Mouse (Mus musculus) spleen, embryonic (tissue): ENCODE measurements around the gene Cltc.
"Not testable (repeated sequence)": the region's sequence is repeated elsewhere in the genome, so short reads cannot be mapped to it uniquely, and the experiment has no call there.

Experiments
- CTCF ChIA-PET: fragments of 350-600 bp; sonication (Branson Sonifier 250); formaldehyde crosslinking; loops from one replicate; lab custom pipeline; 2022; lab: Charles Lee

The Cltc gene

GRCm38 (mm10) chr11:86757480-86758371, at the start of gene Cltc:
Gene Cltc, minus strand, starts transcription at chr11:86757565.
- CTCF ChIA-PET: interaction anchor here (0.6 to 1.0 kb wide), 2 partner anchors 11 to 17 kb away, joined by 3 to 10 read pairs; no protein-coding TSS in a partner anchor

- CTCF ChIA-PET: no interaction called here
Measured at GRCm38 (mm10) chr11:86807001-86807477, 49.7 kb upstream of the Cltc start.

- CTCF ChIA-PET: no interaction called here
Measured at GRCm38 (mm10) chr11:86794161-86794560, 36.8 kb upstream of the Cltc start.

DNA sequence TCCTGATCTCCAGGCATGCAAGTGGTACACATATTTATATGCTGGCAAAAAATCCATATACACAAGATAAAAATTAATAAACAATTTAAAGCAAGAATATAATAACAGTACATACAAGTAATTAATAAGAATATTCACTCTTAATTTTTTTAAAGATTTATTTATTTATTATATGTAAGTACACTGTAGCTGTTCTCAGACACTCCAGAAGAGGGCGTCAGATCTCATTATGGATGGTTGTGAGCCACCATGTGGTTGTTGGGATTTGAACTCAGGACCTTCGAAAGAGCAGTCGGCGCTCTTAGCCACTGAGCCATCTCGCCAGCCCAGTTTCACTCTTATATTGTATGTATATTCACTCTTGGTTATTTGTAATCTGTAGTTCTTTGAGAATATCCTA, 30.1 kb upstream of the Cltc start:
- CTCF ChIA-PET: not testable (repeated sequence)

- CTCF ChIA-PET: no interaction called here
Measured at GRCm38 (mm10) chr11:86785767-86786166, 28.4 kb upstream of the Cltc start.

DNA sequence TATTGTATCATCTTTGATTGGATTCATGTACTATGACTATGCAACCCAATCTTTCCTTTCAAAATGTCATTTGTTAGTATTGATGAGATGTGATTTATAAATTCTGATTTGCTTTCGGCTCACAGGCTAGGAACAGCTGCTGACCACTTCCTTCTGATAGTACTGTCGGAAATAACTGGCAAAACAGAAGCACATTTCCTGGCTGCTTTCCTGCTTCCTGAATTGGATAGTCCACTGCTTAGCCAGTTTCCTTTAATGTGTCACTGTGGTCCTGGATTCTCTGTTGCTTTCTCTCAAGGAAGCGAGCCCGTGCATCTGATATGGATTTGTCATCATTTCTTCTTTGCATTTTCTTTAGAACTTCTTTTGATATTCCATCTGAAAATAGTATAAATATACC, 12.5 kb upstream of the Cltc start:
- CTCF ChIA-PET: no interaction called here

DNA sequence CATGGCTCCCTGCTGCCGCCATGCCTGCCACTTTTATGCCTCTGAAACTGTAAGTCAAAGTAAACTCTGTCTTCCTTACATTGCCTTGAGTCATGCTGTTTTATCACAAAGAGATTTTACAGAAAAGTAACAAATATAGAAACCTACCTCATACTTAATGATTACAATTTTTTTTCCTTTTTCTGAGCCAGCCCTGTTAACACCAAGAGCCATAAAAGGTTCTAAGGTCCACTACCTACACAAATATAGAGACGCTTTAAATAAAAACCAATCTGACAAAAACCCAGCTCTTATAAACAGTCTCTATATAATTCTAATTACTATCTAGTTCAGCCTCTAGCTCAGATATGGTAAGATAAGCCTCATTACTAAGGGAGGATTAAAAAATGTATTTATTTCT, 7.1 kb upstream of the Cltc start:
- CTCF ChIA-PET: no interaction called here

GRCm38 (mm10) chr11:86763127-86763526, 5.8 kb upstream of the Cltc start:
- CTCF ChIA-PET: not testable (repeated sequence)

DNA sequence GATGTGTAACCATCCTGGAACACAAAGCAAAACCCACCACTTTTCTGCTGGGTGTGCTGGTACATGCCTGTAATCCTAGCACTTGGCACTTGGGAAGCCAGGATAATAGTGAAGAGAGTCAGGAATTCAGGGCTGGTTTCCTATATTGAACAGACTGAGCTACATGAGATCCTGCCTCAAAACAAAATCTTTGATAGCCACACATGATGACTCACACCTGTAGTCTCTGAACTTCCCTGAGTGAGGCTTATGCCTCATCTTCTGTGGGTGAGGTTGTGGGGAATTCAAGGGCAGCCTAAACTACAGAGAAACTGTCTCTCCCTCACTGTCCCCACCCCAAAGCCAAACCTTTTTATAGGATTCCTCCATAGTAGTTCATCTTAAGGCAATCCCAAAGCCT, 3.0 kb upstream of the Cltc start:
- CTCF ChIA-PET: no interaction called here

DNA sequence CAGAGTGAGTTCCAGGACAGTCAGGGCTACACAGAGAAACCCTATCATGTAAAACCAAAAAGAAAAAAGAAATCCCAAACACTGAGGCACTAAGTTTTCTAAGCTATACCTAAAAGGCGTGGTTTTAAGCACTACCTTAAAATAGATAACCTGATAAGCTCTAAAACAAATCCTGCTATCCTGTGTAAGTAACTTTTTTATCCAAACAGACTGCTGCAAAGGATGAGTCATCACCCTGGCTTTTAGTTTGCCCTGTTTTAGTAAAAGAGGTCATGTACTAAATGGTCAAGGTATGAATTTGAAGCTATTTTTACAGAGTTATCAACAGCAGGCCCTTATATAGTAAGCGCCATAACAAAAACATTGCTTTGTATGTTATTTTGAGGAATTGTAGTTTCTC, 2.5 kb upstream of the Cltc start:
- CTCF ChIA-PET: interaction anchor here (0.6 to 0.7 kb wide), 2 partner anchors 16 to 40 kb away, joined by 9 to 15 read pairs; no protein-coding TSS in a partner anchor

- CTCF ChIA-PET: interaction anchor here (0.6 to 0.7 kb wide), 2 partner anchors 15 to 39 kb away, joined by 9 to 15 read pairs; no protein-coding TSS in a partner anchor
Measured at GRCm38 (mm10) chr11:86759226-86759625, 1.9 kb upstream of the Cltc start.

DNA sequence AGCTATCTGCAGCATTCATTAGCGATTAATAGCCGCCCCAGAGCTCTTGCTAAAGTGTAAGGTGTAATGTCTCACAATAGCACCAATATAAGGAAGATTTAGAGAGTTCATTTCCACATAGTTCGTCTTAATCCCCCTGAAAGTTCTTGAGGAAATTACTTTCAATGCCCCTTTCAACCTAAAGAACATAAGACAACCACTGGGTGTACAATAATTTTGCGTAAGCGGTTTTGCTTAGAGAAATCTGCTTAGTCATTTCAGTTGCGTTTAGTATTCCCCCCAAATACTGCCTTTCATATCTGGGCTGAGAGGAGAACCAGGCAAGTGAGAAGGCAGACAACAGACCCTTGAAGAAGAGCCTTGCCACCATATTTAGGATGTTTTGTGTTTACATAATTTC, 1.2 kb upstream of the Cltc start:
- CTCF ChIA-PET: no interaction called here

DNA sequence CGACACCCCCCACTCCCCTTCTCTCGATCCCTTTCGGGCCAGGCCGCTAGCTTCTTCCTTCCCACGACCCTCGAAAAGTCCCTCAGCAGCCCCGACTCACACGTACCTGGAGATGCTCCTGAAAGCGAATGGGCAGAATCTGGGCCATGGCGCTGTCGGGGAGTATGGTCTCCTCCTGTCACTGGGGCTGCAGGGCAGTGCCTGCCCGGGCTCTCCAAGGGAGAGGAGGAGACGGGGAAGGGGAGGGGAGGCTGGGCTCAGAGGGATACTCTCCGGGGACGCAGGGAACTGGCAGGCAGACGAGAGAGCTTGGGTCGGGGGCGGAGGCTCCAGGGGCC, 254 bp downstream of the Cltc start:
- CTCF ChIA-PET: interaction anchor here (0.6 to 1.0 kb wide), 3 partner anchors 11 to 16 kb away, joined by 3 to 10 read pairs (median 3); no protein-coding TSS in a partner anchor

DNA sequence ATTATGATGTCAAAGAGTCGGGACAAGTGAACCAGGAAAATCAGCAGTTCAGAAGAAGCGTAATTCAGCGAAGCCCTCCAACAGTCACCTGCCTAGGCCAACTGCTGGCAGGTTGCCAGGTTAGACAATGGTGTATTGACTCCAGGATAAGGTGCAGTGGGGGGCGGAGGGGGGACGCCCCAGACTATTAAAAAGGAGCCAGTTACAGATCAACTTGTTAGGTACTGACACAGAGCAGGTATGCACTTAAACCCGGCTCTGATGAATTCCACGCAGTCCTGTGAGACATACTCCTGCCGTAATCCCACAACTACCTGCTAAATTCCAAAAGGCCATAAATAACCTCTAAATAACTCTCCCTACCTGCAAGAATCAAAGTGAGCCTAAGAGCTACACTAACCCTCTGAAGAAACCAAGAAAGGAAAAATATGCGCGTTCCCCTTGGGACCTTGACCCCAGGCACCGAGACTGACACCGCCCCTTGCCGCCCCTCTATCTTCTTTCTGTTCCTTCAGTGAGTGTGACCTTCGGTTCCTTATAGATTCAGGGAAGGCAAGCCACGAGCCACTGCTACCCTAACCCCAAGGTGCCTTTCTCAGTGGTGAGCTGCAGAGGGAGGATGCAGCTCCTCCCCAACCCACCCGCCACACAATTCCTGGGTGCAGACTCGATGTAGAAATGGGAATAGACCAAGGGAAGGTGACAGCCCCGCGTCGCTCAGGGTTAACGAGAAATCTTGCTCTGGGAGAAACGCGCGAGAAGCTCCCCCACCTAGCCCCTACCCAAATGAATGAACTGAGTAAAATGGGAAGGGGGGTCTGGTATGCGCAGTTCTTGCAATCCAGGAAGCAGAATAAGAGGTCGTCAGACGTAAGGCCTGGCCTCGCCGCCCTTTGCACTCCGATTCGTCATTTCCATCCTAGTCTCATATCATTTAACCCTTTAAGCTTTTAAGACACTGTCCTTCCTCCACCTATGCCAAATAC, 916 bp downstream of the Cltc start:
- CTCF ChIA-PET: interaction anchor here (1.0 kb wide), 2 partner anchors 10 to 12 kb away, joined by 3 read pairs; no protein-coding TSS in a partner anchor

- CTCF ChIA-PET: no interaction called here
Measured at GRCm38 (mm10) chr11:86752404-86752803, 5.0 kb downstream of the Cltc start.

GRCm38 (mm10) chr11:86751010-86751409, 6.4 kb downstream of the Cltc start:
- CTCF ChIA-PET: interaction anchor here (0.5 kb wide), 1 partner anchor 10 kb away, joined by 8 read pairs; no protein-coding TSS in a partner anchor

DNA sequence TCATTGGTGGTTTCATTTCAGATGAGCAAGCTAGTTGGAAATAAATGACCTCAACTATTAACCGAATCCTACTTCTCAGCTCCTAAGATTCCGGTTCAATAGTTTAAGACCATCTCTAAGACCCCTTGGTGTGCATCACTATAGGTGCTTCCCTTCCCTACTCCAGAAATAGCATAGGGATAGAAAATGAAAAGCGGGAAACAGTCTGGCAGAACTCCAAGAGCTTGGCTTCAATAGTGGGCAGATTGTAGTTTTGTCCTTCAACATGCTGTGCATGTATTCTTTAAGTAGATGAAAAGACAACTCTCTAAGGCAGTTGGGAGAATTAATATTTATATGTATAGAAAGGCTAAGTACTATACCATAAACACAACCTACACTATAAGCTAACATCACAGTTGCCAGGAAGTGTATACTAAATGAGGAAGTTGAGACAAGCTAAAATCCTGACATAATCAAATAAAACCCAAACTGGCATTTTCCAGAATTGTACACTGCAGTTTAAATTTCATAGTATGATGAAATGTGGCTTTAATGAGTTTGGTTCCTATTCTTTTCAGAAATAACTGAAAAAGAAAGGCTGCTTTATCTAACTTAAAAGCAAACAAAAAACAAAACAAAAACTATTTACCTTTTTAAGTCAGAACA, 7.5 kb downstream of the Cltc start:
- CTCF ChIA-PET: interaction anchor here (0.6 to 1.7 kb wide), 3 partner anchors 9 to 20 kb away, joined by 4 to 6 read pairs (median 4); no protein-coding TSS in a partner anchor

- CTCF ChIA-PET: interaction anchor here (1.2 kb wide), 1 partner anchor 11 kb away, joined by 3 read pairs; no protein-coding TSS in a partner anchor
Measured at GRCm38 (mm10) chr11:86745634-86746404, 11.5 kb downstream of the Cltc start.

GRCm38 (mm10) chr11:86742605-86743004, 14.8 kb downstream of the Cltc start:
- CTCF ChIA-PET: no interaction called here

DNA sequence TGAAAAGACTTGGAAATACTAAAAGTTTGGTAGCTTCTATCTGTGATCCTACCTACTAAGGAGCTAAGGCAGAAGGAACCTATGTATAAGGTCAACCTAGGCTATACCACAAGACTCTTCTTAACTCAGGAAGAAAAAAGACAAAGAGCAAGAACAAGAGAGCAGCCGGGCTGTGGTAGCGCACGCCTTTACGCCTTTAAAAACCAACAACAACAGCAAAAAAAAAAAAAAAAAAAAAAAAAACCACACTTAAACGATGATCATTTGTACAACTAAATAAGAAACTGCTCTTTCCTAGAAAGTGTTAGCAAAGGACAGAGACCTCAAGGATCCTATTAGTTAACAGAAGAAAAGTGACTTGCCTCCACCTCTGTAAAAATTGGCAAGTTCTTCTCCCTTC, 15.9 kb downstream of the Cltc start:
- CTCF ChIA-PET: interaction anchor here (0.5 to 0.7 kb wide), 4 partner anchors 8 to 260 kb away, joined by 3 to 8 read pairs (median 5); no protein-coding TSS in a partner anchor
